Mouse (Mus musculus) G1E (cell line): ENCODE results near the gene Htra2. TPM values are rescaled to one million over a fixed set of nuclear protein-coding genes. Genes with fewer than 3 reads are reported as not detected.

Experiments used
- ATAC-seq: 2 replicates; pipeline ENCODE4 v1.8.0; 2016; ENCODE audit warnings: mild to moderate bottlenecking; ENCODE audit not compliant: insufficient number of reproducible peaks, poor library complexity, low FRiP score, severe bottlenecking; ENCODE audit errors: extremely low read depth
- DNase-seq: peaks from one replicate; pipeline ENCODE4 v3.0.0; 2012; ENCODE audit warnings: low spot score
- H3K27me3 ChIP-seq: 2 replicates; pipeline ENCODE4 v1.6.1; 2012; ENCODE audit warnings: mild to moderate bottlenecking, low read length, inconsistent platforms; ENCODE audit not compliant: insufficient read depth
- H3K36me3 ChIP-seq: replicated peaks from 2 replicates; pipeline ENCODE3; 2012; ENCODE audit warnings: mild to moderate bottlenecking, inconsistent platforms
- H3K4me1 ChIP-seq: 2 replicates; pipeline ENCODE4 v1.6.1; 2012; ENCODE audit warnings: low read depth, low read length, inconsistent platforms, mixed read lengths; ENCODE audit not compliant: insufficient read depth
- H3K4me3 ChIP-seq: 2 replicates; pipeline ENCODE4 v1.5.1; 2012; ENCODE audit warnings: low read depth, mild to moderate bottlenecking, inconsistent platforms, low read length, moderate library complexity, mixed read lengths
- H3K9me3 ChIP-seq: replicated peaks from 2 replicates; pipeline ENCODE4 v1.6.1; 2012; ENCODE audit warnings: inconsistent platforms
- CTCF ChIP-seq: IDR thresholded peaks from 2 replicates; pipeline ENCODE4 v1.5.1; 2012; ENCODE audit warnings: low read depth, low read length, inconsistent platforms, mixed read lengths
- GATA1 ChIP-seq: IDR thresholded peaks from 2 replicates; pipeline ENCODE4 v1.6.1; 2012; ENCODE audit warnings: borderline replicate concordance, low read length, inconsistent platforms, mixed read lengths
- GATA2 ChIP-seq: IDR thresholded peaks from 2 replicates; pipeline ENCODE4 v1.6.1; 2012; ENCODE audit warnings: low read depth, low read length, inconsistent platforms, borderline replicate concordance
- POLR2AphosphoS5 ChIP-seq: IDR thresholded peaks from 2 replicates; pipeline ENCODE4 v1.6.1; 2012; ENCODE audit warnings: low read depth, low read length, inconsistent platforms; ENCODE audit not compliant: insufficient replicate concordance
- TAL1 ChIP-seq: conservative IDR thresholded peaks from 2 replicates; pipeline ENCODE4 v1.6.1; 2012; ENCODE audit warnings: low read depth, low read length, inconsistent platforms, mixed read lengths
- polyA plus RNA-seq: library from polyadenylated mRNA; stranded (reverse); fragments of >175 nt; gene quantifications from 2 replicates; pipeline ENCODE4 v1.2.3, GENCODE M21; 2012
- total RNA-seq, 2 experiments: library from RNA; stranded (forward) in 1 of 2; stranded (reverse) in 1 of 2; fragments of 200-1000 nt in 1 of 2; fragments of >200 nt in 1 of 2; fragmentation: Nextera tagmentation in 1 of 2; gene quantifications; 2 replicates each; pipeline ENCODE4 v1.2.3; 2014 to 2017

Htra2 gene
- total and polyA plus RNA-seq, 3 experiments: 35.6 to 36.7 (median 36.0) TPM

DNA sequence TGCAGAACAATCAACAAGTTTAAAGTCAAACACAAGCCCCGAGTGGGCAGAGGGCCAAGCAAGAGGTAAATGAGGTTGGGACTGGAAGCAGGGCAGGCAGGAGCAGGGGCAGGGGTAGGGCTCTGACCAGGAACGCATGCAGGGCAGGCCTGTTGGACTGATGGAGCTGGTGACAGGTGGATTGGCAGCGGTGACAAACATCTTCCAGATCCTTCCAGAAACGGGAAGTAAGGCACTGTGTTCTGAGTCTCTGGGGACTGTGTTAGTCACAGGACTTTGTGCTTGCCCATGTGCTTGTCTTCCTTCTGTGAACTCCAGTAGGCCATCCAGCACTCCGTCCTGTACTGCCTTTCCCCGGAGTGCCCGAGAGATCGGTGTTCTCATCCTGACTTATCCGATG, 10.3 kb downstream of the Htra2 start:
- Histone ChIP-seq H3K4me1 (peaks cover 22% of the 10 kb centered on the region), H3K36me3 (peaks cover 5% of the 10 kb centered on the region), H3K27me3 (peaks cover 20% of the 10 kb centered on the region), H3K9me3 (no peaks in the 10 kb centered on the region), H3K4me3 (no peak overlapping the region)
- ATAC-seq (no peak), DNase-seq (no peak)
- TF ChIP-seq TAL1: no peak
- TF ChIP-seq GATA1: no peak
- TF ChIP-seq GATA2: no peak
- TF ChIP-seq POLR2AphosphoS5: no peak
- TF ChIP-seq CTCF: no peak

DNA sequence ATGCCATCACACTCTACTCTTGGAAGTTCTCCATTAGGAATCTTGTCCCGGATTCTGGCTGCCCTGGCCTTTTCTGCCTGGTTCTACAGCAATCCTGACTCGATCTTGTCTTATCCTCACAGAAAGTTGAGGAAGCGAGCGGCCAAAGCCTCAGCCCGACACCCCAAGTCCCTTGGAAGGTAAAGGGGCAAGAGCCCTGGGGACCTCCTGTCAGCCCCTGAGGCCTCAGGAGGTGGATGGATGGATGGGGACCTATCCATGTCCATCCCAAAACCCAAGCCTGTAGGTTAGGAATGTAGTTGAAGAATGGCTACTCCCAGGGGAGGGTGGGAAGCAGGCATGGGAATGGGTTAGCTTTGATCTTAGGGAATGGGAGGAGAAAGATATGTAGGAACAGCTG, 11.1 kb downstream of the Htra2 start:
- Histone ChIP-seq H3K9me3 (no peaks in the 10 kb centered on the region), H3K4me1 (peaks cover 18% of the 10 kb centered on the region), H3K4me3 (no peak overlapping the region), H3K27me3 (peaks cover 20% of the 10 kb centered on the region), H3K36me3 (no peaks in the 10 kb centered on the region)
- DNase-seq: no peak
- no peak for ATAC-seq
- TF ChIP-seq TAL1: no peak
- no peak for TF ChIP-seq GATA2
- no peak for TF ChIP-seq GATA1
- TF ChIP-seq POLR2AphosphoS5: no peak
- TF ChIP-seq CTCF: no peak

DNA sequence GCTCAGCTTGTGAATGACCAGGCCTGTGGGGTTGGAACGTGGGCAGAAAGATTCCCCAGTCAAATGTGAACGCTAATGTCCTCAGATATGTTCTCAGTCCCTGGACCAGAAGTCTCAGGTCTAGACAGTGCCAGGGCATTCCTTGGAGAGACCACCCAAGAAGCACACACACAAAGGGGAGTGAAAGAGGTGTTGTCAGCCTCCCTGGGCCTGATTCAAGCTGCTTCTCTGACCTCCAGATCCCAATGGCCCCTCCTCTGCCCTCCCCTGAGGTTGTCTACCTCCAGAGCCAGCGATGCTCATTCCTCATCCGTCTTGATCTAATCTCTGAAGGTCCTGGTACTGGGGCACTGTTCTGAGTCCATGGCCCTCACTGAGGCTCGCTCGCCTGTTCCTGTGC, 11.5 kb downstream of the Htra2 start:
- Histone ChIP-seq H3K4me1 (peaks cover 21% of the 10 kb centered on the region), H3K36me3 (no peaks in the 10 kb centered on the region), H3K27me3 (peaks cover 21% of the 10 kb centered on the region), H3K9me3 (no peaks in the 10 kb centered on the region), H3K4me3 (no peak overlapping the region)
- DNase-seq (no peak), ATAC-seq (no peak)
- TF ChIP-seq CTCF: no peak
- no peak for TF ChIP-seq POLR2AphosphoS5
- no peak for TF ChIP-seq TAL1
- no peak for TF ChIP-seq GATA1
- no peak for TF ChIP-seq GATA2

DNA sequence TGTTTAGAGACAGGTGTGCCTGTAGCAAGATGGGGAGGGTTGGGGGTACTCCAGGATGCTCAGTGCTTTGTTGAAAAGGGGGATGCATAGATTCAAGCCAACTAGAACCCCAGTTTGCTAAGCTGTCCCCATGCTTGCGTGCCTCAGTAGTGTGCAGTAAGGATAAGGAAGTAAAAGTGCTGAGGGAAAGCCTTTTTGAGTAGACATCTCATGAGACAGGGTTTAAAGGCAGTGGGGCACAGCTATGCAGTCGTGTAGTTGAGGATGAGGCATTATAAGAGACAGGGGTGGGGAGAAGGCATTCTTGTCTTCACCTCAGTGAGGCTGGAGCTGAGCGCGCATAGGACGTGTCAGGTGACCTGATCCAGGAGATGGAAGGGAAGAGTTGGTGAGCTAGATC, 14.5 kb downstream of the Htra2 start:
- Histone ChIP-seq H3K4me1 (peaks cover 24% of the 10 kb centered on the region), H3K4me3 (no peak overlapping the region), H3K27me3 (peaks cover 34% of the 10 kb centered on the region), H3K9me3 (no peaks in the 10 kb centered on the region), H3K36me3 (no peaks in the 10 kb centered on the region)
- TF ChIP-seq CTCF (no peak), POLR2AphosphoS5 (no peak), TAL1 (no peak), GATA2 (no peak), GATA1 (no peak)
- ATAC-seq (no peak), DNase-seq (no peak)

DNA sequence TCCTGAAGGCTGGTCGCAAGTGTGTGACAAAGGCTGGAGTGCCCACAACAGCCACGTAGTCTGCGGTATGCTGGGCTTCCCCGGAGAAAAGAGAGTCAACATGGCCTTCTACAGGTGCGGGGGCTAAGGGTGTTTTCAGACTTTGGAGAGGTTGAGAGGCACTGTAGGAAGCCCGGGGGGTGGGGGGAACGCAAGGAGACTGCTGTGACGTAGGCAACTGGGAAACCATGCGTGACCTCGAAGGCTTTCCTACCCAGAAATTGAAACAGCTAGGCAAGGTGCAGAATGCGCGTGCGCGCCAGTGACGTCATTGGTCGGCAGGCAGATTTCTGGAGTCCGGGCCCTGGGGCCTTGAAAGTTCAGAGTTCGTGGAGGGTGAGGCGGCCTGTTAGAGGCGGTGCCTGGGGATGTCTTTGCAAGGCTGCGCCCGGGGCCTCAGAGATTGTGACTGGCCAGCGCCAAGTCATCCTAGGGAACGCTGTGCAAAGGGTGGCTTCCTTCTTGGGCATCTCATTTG, 16.5 kb downstream of the Htra2 start:
- peak overlapping the region; percentile 30; the same call in 1 of the 2 replicates for H3K4me3 ChIP-seq
- peak; percentile 61 for ATAC-seq

DNA sequence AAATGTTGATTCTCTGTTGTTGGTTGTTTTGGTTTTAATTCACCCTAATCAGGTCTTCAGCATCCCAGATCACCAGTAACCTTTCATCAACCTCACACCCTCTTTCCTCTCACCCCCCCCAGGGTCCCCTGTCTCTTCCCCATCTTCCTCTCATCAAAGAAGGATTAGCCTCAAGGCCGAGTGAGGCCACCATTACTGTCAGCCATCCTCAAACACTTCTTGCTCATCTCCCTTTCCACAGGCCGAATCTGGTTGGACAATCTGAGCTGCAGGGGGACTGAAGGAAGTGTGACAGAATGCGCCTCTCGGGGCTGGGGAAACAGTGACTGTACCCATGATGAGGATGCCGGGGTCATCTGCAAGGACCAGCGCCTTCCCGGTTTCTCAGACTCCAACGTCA, 17.9 kb downstream of the Htra2 start:
- DNase-seq: no peak
- Histone ChIP-seq H3K36me3 (peaks cover 2% of the 10 kb centered on the region), H3K9me3 (no peaks in the 10 kb centered on the region), H3K27me3 (peaks cover 30% of the 10 kb centered on the region), H3K4me3 (no peak overlapping the region), H3K4me1 (peaks cover 40% of the 10 kb centered on the region)
- no peak for ATAC-seq
- no peak for TF ChIP-seq TAL1
- no peak for TF ChIP-seq CTCF
- TF ChIP-seq GATA1: no peak
- TF ChIP-seq POLR2AphosphoS5: no peak
- no peak for TF ChIP-seq GATA2

More for the DNA sequence above, 16.5 kb downstream of the Htra2 start:
- Histone ChIP-seq H3K27me3 (peaks cover 32% of the 10 kb centered on the region), H3K36me3 (no peaks in the 10 kb centered on the region), H3K4me1 (peaks cover 33% of the 10 kb centered on the region), H3K9me3 (no peaks in the 10 kb centered on the region)
- TF ChIP-seq GATA2 (no peak), CTCF (no peak), GATA1 (no peak), TAL1 (no peak), POLR2AphosphoS5 (no peak)
- DNase-seq: no peak
